Mouse (Mus musculus): ENCODE data around the gene Il12rb1.

The Il12rb1 gene

GRCm38 (mm10) chr8:70808239-70808638, at the start of gene Il12rb1:
Gene Il12rb1, plus strand, starts transcription at chr8:70808449.
- no peak for DNase-seq (ENCODE audit: low spot score in 2 of 2)

- no peak for DNase-seq (ENCODE audit: low spot score in 2 of 2)
Observed at GRCm38 (mm10) chr8:70758616-70759561, 49.4 kb upstream of the Il12rb1 start.

DNA sequence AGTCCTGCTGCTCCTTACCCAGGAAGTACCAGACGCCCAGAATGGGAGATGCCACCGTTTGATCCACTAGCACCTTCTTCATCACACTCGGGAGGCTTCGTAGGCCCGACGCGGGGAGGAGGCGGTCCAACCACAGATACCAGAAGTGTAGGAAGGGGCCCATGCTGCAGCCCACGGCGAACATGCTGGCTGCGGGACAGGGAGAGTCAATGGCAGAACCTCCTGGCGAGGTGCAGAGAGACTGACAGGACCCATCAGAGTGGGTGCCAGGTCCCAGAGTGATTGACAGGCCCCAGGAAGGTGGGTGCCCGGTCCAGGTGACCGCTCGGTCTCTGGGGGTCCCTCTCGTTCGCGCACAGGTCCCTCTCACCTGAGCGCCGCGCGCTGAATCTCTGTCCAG, 47.9 kb upstream of the Il12rb1 start:
- no peak for DNase-seq (ENCODE audit: low spot score in 2 of 2)

DNA sequence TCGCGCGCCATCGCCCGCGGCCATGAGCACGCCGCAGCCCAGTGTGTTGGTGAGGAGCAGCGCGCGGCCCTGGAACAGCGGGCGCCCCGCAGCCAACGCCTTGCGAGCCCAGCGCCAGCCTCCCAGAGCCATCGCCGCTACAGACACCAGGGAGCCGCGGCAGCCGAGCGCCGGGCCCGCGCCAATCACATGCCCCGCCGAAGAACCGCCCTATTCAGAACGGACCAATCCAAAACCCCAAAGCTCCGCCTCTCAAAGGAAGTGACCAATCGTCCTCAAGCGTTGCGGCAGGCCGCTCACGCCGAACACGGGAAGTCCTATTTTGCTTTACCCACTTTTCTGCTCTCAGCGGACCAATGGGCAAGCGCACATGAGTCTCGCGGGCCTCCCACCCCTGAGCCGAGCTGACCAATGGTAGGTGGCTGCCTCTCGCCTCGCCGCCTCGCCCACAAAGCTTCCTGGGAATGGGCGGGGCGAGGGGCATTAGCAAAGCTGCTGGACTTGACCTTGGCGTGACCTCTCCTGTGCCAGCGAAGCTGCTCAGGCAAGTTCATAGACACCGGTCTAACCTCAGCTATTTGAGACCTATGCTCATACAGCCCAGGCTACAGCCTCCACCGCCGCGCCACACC, 47.4 kb upstream of the Il12rb1 start, which contains the start of gene Mpv17l2:
Mpv17l2 (minus strand) TSS at position 172 of the 632 bp plus-strand sequence.
- DNase-seq (ENCODE audit: low spot score in 2 of 2) = peak; percentile 96 to 98

DNA sequence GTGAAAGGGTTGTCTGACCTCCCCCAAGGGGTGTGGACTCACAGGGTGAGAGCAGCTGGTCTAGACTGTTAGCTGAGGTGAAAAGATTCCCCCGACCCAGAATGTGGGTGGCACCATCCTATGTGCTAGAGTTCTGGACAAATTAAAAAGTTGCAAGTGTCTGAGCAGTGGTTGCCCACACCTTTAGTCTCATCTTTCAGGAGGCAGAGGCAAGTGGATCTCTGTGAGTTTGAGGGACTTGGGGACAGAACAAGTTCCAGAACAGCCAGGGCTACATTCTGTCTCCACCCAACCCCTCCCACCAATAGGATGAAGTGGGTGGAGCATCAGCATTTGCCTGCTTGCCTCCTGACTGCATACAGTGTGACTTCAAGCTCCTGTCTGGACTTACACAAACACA, 46.1 kb upstream of the Il12rb1 start:
- DNase-seq (ENCODE audit: low spot score in 2 of 2) = no peak

DNA sequence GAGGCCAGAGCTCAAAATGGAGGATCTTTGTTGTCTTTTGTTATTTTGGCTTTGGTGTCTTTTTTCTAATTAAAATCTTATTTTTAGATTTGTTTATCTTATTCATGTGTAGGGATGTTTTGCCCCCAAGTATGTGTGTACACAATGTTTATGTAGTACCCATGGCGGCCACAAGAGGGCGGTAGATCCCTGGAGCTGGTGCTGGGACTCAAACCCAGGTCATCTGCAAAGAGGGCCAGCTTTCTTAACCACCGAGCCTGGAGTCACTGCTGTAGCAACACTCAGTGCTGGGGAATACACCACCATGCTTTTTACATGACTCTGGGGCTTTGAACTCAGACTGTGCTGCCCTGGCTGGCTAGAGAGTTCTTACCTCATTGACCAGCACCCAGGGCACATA, 44.9 kb upstream of the Il12rb1 start:
- no peak for DNase-seq (ENCODE audit: low spot score in 2 of 2)

- no peak for DNase-seq (ENCODE audit: low spot score in 2 of 2)
Observed at GRCm38 (mm10) chr8:70764026-70764425, 44.2 kb upstream of the Il12rb1 start.

DNA sequence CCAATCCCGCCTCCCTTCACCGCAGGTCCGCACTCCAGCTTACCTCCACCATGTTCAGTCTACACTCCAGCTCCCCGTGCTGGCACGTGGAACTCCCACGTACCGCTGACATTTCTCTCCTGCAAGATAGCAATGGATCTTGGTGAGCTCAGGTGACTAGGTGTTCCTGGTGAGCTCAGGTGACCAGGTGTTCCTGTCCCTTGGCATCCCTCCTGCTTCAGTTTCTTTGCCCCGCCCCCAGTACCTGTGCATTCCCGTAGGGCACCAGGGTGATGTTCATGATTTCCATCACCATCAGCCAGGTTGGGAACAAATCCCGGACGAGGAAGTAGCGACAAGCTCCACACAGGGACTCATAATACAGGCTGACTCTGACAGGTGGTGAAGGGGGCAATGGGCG, 43.6 kb upstream of the Il12rb1 start:
- no peak for DNase-seq (ENCODE audit: low spot score in 2 of 2)

DNA sequence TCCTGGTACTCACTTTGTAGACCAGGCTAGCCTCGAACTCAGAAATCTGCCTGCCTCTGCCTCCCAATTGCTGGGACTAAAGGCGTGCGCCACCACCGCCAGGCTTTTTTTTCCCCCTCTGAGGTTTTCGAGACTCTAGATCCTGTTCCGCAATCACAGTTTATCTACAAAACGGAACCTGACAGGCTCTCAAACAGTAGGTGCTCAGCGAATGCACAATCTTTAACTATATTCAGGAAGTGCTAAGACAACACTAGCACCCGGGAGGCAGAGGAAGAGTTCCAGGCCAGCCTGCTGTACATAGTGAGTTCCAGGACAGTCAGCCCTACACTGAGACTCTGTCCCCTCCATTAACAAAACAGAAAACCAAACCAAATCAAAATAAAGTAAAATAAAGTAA, 42.9 kb upstream of the Il12rb1 start:
- no peak for DNase-seq (ENCODE audit: low spot score in 2 of 2)

- DNase-seq (ENCODE audit: low spot score in 2 of 2) = no peak
Observed at GRCm38 (mm10) chr8:70765838-70766570, 42.2 kb upstream of the Il12rb1 start.

DNA sequence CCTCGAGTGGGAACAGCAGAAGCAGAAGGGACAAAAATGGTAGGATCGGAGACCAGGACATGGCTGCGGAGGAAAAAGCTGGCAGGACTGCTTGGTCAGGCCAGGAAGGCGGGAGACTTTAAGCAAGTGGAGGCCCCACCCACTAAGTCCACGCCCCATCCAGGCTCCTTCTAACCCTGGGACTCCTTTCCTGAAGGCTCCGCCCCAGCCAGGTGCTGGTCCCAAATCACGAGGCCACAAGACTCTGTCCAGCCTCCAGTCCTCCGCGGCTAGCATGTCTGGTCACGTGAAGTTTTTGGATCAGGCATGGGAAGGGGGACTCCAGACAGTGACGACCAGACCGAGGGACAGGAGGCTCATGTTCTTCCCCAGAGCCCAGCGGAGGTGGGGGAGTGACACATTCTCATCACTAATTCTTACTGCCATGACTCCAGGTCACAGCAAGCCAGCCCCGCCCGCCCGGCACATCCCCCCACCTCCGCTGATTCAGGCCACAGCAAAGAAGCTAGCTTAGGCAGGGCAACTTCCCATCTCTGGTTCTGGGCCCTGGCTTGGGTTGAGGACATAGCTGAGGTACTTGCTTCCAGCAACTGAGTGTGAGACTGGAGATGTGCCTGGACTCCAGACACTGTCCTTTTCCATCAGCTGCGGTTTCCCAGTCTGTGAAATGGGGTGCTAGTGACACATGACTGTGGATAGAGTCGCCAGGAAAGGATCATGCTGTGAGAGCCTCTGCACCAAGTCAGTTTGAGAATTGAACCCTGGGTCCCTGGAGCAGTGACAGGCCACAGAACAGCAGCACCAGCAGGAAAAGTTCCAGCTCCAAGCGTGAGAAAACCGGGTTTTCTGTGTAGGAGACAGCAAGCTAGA, 41.4 kb upstream of the Il12rb1 start:
- no peak for DNase-seq (ENCODE audit: low spot score in 2 of 2)

- DNase-seq (ENCODE audit: low spot score in 2 of 2) = no peak
Observed at GRCm38 (mm10) chr8:70767503-70767902, 40.7 kb upstream of the Il12rb1 start.

GRCm38 (mm10) chr8:70768231-70768776, 39.9 kb upstream of the Il12rb1 start:
- DNase-seq (ENCODE audit: low spot score in 2 of 2) = no peak

DNA sequence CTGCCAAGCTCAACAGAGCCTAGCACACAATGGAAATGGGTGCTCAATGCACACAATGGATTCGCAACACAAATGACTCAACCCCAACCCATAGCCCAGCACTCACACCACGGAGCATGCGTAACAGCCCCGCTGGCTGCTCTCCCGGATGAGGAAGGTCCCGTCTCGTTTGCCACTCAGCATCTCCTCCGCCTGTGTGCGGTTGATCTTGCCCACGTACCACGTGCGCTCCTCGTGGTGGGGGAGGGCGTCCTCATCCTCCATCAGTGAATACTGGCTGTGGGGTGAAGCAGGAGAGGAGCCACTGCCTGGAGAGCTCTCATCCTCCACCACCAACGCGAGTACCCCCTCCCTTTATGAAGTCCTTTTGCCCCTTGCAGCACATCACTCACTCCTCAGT, 39.3 kb upstream of the Il12rb1 start:
- no peak for DNase-seq (ENCODE audit: low spot score in 2 of 2)

- peak; percentile 86 to 95 for DNase-seq (ENCODE audit: low spot score in 2 of 2)
Observed at GRCm38 (mm10) chr8:70769359-70769758, 38.9 kb upstream of the Il12rb1 start.

DNA sequence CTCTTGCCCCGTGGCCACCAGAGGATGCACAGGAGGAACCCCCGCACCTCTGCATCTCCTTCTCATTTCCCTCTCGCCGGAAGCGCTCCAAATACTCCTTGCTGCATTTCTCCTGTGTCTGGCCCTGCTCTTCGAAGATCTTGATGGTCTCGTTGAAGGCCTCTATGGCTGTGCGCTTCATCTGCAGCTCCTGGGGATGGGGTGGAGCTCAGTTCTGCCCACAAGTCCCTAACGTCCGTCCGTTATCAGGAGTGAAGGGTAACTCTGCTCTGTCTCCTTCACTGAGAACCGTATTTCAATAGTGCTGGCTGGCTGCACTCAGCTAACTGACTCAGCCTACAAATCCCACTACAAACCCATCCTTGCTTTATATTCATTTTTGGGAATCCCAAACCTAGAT, 38.4 kb upstream of the Il12rb1 start:
- DNase-seq (ENCODE audit: low spot score in 2 of 2) = no peak

DNA sequence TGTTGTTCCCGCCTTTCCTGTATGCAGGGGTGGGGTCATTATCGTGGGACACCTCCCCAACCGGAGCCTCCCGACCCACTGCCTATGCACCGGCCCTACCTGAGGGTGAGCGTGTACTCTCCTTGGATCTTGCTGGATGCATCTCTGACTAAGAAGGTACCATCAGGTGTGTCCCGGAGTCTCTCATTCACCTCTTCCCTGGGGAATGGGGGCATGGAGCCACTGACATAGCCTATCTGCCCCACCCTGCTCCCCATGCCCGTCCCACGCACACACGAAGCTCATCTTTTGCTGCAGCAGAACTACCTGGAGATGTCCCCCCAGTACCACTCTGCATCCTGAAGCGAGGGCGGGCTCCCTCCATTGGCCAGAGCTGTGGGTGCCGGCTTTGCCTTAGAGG, 37.5 kb upstream of the Il12rb1 start:
- no peak for DNase-seq (ENCODE audit: low spot score in 2 of 2)

DNA sequence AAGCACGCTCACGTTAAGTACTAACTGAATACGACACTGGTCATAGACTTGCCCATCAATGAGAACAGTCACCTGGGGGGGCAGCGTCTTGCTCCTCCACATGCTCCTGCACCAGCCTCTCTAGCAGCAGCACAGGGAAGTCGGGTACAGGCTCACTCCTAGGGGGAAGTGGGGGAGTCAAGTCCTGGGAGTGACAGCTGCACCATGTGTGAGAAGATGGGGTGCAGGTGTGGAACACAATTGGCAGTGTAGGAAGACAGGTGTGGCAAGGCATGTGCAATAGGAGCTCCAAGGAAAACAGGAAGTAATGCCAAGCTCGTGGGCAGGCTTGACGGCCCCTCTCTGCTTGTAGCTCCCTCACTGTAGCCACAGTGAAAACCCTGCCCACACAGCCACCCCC, 37.0 kb upstream of the Il12rb1 start:
- no peak for DNase-seq (ENCODE audit: low spot score in 2 of 2)

- no peak for DNase-seq (ENCODE audit: low spot score in 2 of 2)
Observed at GRCm38 (mm10) chr8:70772075-70772474, 36.2 kb upstream of the Il12rb1 start.

DNA sequence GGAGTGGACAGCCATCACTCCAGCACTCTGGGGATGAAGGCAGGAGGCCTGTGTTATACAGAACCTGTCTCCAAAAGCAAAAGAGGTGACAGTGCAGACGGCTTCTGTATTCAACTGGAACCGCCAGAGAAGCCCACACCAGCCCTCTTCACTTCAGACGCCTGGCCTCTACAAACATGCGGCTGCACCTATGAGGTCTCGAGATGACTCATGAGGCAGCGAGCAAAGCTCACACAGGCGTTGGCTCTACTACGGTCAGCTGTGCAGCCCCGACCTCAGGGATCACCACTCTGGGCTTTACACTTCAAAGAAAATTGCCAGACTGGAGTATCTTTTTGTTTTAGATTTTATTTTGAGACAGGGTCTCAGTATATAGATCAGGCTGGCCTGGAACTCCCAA, 35.4 kb upstream of the Il12rb1 start:
- DNase-seq (ENCODE audit: low spot score in 2 of 2) = no peak

DNA sequence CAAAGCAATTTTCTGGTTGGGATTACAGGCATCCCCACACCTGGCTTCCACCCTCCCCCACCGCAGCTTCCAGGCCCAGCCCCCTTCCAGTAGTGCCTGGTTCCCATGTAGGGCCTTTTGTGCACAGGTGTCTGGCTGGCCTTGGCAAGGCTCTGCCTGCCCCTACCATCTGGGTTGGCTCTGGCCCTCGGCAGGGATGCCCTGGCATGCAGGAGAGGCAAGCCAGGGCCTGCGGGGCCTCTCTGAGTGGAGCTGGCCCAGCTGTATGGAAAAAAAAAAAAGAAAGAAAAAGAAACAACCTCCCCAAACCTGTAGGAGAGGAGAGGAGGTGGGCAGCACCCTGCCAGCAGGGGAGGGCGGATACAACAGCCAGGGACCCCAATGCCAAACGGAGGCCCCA, 34.8 kb upstream of the Il12rb1 start:
- DNase-seq (ENCODE audit: low spot score in 2 of 2) = no peak

Measured in left cerebral cortex, adult 9 months (tissue).